Mouse (Mus musculus): ENCODE data around the gene Cish. TPM values are rescaled to one million over a fixed set of nuclear protein-coding genes. Genes with fewer than 3 reads are reported as not detected.

Cish gene
- 26.2 and 30.5 TPM in 2 replicates for polyA plus RNA-seq (2015; fragmentation: Nextera tagmentation; extraction: Ambion mirVana)

GRCm38 (mm10) chr9:107296016-107296040 lies at the start of gene Cish:
Gene Cish (plus strand): TSS chr9:107296026.
- Histone ChIP-seq H3K27me3 (ENCODE audit: insufficient read depth, low read length) (no peaks in the 10 kb centered on the region), H3K4me3 (replicated peaks; ENCODE audit: low read depth, low read length) (peak within 1 kb of the TSS; percentile 73), H3K4me1 (replicated peaks; ENCODE audit: insufficient read depth, low read length) (peaks cover 8% of the 10 kb centered on the region), H3K9me3 (replicated peaks; ENCODE audit: low read length) (no peaks in the 10 kb centered on the region), H3K4me2 (ENCODE audit: low read length) (peak within 1 kb of the TSS; percentile 86), H3K36me3 (ENCODE audit: insufficient read depth, low read length) (0 out of 2 replicates have a peak, but pooled peaks cover 10% of the 10 kb centered on the region), H3K27ac (peak within 1 kb of the TSS; percentile 92), H3K9ac (ENCODE audit: low read depth, low read length) (peak within 1 kb of the TSS; percentile 86)
- no peak for DNase-seq (ENCODE audit: low spot score)
- ATAC-seq (replicated peaks; ENCODE audit: low FRiP score, low read depth): no peak
- TF ChIP-seq CTCF (IDR thresholded peaks at IDR 0.05; ENCODE audit: low read depth): no peak

GRCm38 (mm10) chr9:107246170-107246569 lies 49.7 kb upstream of the Cish start:
- Histone ChIP-seq H3K36me3 (ENCODE audit: insufficient read depth, low read length) (no peaks in the 10 kb centered on the region), H3K9me3 (replicated peaks; ENCODE audit: low read length) (no peaks in the 10 kb centered on the region), H3K4me1 (replicated peaks; ENCODE audit: insufficient read depth, low read length) (no peaks in the 10 kb centered on the region), H3K4me2 (ENCODE audit: low read length) (no peak overlapping the region), H3K27ac (no peak overlapping the region), H3K9ac (ENCODE audit: low read depth, low read length) (no peak overlapping the region), H3K4me3 (replicated peaks; ENCODE audit: low read depth, low read length) (no peak overlapping the region), H3K27me3 (ENCODE audit: insufficient read depth, low read length) (no peaks in the 10 kb centered on the region)
- DNase-seq (ENCODE audit: low spot score) (peak; percentile 46), ATAC-seq (replicated peaks; ENCODE audit: low FRiP score, low read depth) (no peak)
- peak; percentile 63 for TF ChIP-seq CTCF (IDR thresholded peaks at IDR 0.05; ENCODE audit: low read depth)
- 59% methylated on average over 4 of the region's 4 CpGs for WGBS

- TF ChIP-seq CTCF (IDR thresholded peaks at IDR 0.05; ENCODE audit: low read depth): no peak
- no peaks in the 10 kb centered on the region for H3K27me3 ChIP-seq (ENCODE audit: insufficient read depth, low read length)
- DNase-seq (ENCODE audit: low spot score) (no peak), ATAC-seq (replicated peaks; ENCODE audit: low FRiP score, low read depth) (no peak)
- H3K27ac ChIP-seq: no peak overlapping the region
- no peak overlapping the region for H3K9ac ChIP-seq (ENCODE audit: low read depth, low read length)
- H3K36me3 ChIP-seq (ENCODE audit: insufficient read depth, low read length): no peaks in the 10 kb centered on the region
- H3K4me3 ChIP-seq (replicated peaks; ENCODE audit: low read depth, low read length): no peak overlapping the region
- no peak overlapping the region for H3K4me2 ChIP-seq (ENCODE audit: low read length)
- 74% methylated on average over 6 of the region's 6 CpGs for WGBS
- no peaks in the 10 kb centered on the region for H3K9me3 ChIP-seq (replicated peaks; ENCODE audit: low read length)
- H3K4me1 ChIP-seq (replicated peaks; ENCODE audit: insufficient read depth, low read length): no peaks in the 10 kb centered on the region
Measured at GRCm38 (mm10) chr9:107249154-107249553, 46.7 kb upstream of the Cish start.

GRCm38 (mm10) chr9:107250416-107251337 lies 45.1 kb upstream of the Cish start:
- no peak overlapping the region for H3K4me2 ChIP-seq (ENCODE audit: low read length)
- H3K4me1 ChIP-seq (replicated peaks; ENCODE audit: insufficient read depth, low read length): 0 out of 2 replicates have a peak, but pooled peaks cover 4% of the 10 kb centered on the region
- H3K4me3 ChIP-seq (replicated peaks; ENCODE audit: low read depth, low read length): no peak overlapping the region
- no peak for TF ChIP-seq CTCF (IDR thresholded peaks at IDR 0.05; ENCODE audit: low read depth)
- H3K36me3 ChIP-seq (ENCODE audit: insufficient read depth, low read length): no peaks in the 10 kb centered on the region
- whole genome bisulfite sequencing: 51% methylated on average over 14 of the region's 14 CpGs
- no peak for ATAC-seq (replicated peaks; ENCODE audit: low FRiP score, low read depth)
- no peaks in the 10 kb centered on the region for H3K9me3 ChIP-seq (replicated peaks; ENCODE audit: low read length)
- H3K9ac ChIP-seq (ENCODE audit: low read depth, low read length): no peak overlapping the region
- H3K27ac ChIP-seq: no peak overlapping the region
- DNase-seq (ENCODE audit: low spot score): no peak
- no peaks in the 10 kb centered on the region for H3K27me3 ChIP-seq (ENCODE audit: insufficient read depth, low read length)

GRCm38 (mm10) chr9:107252164-107252563 lies 43.7 kb upstream of the Cish start:
- DNase-seq (ENCODE audit: low spot score): peak; percentile 29
- Histone ChIP-seq H3K9ac (ENCODE audit: low read depth, low read length) (no peak overlapping the region), H3K4me2 (ENCODE audit: low read length) (no peak overlapping the region), H3K4me1 (replicated peaks; ENCODE audit: insufficient read depth, low read length) (0 out of 2 replicates have a peak, but pooled peaks cover 4% of the 10 kb centered on the region), H3K27me3 (ENCODE audit: insufficient read depth, low read length) (no peaks in the 10 kb centered on the region), H3K4me3 (replicated peaks; ENCODE audit: low read depth, low read length) (no peak overlapping the region), H3K36me3 (ENCODE audit: insufficient read depth, low read length) (no peaks in the 10 kb centered on the region), H3K9me3 (replicated peaks; ENCODE audit: low read length) (no peaks in the 10 kb centered on the region), H3K27ac (no peak overlapping the region)
- no peak for ATAC-seq (replicated peaks; ENCODE audit: low FRiP score, low read depth)
- 30% methylated on average over 5 of the region's 5 CpGs for WGBS
- no peak for TF ChIP-seq CTCF (IDR thresholded peaks at IDR 0.05; ENCODE audit: low read depth)

GRCm38 (mm10) chr9:107254476-107254875 lies 41.4 kb upstream of the Cish start:
- Histone ChIP-seq H3K4me3 (replicated peaks; ENCODE audit: low read depth, low read length) (no peak overlapping the region), H3K27me3 (ENCODE audit: insufficient read depth, low read length) (no peaks in the 10 kb centered on the region), H3K4me2 (ENCODE audit: low read length) (no peak overlapping the region), H3K9me3 (replicated peaks; ENCODE audit: low read length) (no peaks in the 10 kb centered on the region), H3K4me1 (replicated peaks; ENCODE audit: insufficient read depth, low read length) (0 out of 2 replicates have a peak, but pooled peaks cover 4% of the 10 kb centered on the region), H3K27ac (no peak overlapping the region), H3K36me3 (ENCODE audit: insufficient read depth, low read length) (no peaks in the 10 kb centered on the region), H3K9ac (ENCODE audit: low read depth, low read length) (no peak overlapping the region)
- DNase-seq (ENCODE audit: low spot score) (no peak), ATAC-seq (replicated peaks; ENCODE audit: low FRiP score, low read depth) (no peak)
- no peak for TF ChIP-seq CTCF (IDR thresholded peaks at IDR 0.05; ENCODE audit: low read depth)
- 49% methylated on average over 12 of the region's 12 CpGs for WGBS

- Histone ChIP-seq H3K4me2 (ENCODE audit: low read length) (no peak overlapping the region), H3K9me3 (replicated peaks; ENCODE audit: low read length) (no peaks in the 10 kb centered on the region), H3K36me3 (ENCODE audit: insufficient read depth, low read length) (no peaks in the 10 kb centered on the region), H3K4me3 (replicated peaks; ENCODE audit: low read depth, low read length) (no peak overlapping the region), H3K27ac (no peak overlapping the region), H3K9ac (ENCODE audit: low read depth, low read length) (no peak overlapping the region), H3K4me1 (replicated peaks; ENCODE audit: insufficient read depth, low read length) (0 out of 2 replicates have a peak, but pooled peaks cover 4% of the 10 kb centered on the region), H3K27me3 (ENCODE audit: insufficient read depth, low read length) (no peaks in the 10 kb centered on the region)
- DNase-seq (ENCODE audit: low spot score): no peak
- no peak for TF ChIP-seq CTCF (IDR thresholded peaks at IDR 0.05; ENCODE audit: low read depth)
- no peak for ATAC-seq (replicated peaks; ENCODE audit: low FRiP score, low read depth)
- 79% methylated on average over 3 of the region's 3 CpGs for WGBS
Measured at GRCm38 (mm10) chr9:107254925-107255324, 40.9 kb upstream of the Cish start.

All from kidney, postnatal 0 days (tissue).